Mouse (Mus musculus) heart, adult 11 months (tissue): ENCODE measurements around the gene Adam11.

Experiments
- DNase-seq: peaks from one replicate; pipeline ENCODE4 v3.0.0; 2022

The Adam11 gene

DNA sequence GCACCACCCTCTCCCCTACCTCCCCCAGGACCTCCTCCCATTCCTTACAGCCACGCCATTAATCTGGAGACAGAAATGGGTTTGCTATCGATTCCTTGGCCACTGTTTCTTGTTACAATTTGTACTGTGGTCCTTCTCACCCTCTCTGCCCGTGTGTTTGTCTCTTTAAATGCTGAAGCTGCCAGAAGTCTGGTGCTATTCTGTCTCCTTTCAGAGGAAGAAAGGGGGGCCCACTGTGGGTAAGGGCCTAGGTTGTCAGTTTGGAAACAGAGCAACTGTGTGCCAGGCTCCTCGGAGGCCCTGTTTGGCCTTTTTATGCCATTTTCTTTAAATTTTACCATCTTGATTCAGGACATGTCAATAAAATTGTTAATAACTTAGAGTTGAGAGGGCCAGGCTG is 6.8 kb upstream of the Adam11 start:
- no peak for DNase-seq

DNA sequence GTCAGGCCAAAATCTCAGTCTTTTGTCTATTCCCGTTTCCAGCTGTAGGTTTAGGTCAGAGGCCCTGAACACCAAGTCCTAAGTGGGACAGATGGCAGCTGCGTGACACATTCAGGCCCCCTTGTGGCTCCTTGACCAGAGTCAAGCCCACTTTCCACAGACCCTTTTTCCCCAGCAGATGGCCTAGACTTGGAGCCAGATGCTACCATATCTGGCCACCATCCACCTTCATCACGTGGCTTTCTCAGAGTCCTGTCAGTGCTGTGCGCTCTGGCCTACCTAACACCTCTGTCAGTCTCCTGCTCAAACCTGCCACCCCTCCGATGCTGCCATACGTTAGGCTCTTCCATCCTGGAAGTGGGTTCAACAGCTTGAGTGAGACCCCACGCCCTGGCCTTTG is 5.8 kb upstream of the Adam11 start:
- DNase-seq = no peak

DNA sequence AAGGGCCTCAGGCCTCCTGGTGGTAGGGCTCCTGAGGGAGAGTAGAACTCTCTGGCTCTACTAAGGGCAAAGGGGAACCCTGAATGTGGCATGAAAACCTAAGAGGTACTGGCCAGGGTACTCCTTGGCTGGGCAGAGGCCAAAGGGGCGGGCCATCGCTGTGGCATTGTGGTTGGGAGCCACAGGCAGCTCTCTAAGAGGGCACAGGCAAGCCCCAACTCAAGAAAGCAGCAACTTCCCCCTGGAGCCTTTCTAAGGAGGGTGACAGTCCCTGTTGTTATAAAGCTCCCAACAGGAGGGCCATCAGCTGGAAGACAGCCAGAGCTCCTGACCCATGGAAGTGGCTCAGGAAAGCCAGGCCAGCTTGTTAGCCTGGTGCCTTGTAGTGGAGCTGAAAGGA is 2.3 kb upstream of the Adam11 start:
- DNase-seq = no peak

DNA sequence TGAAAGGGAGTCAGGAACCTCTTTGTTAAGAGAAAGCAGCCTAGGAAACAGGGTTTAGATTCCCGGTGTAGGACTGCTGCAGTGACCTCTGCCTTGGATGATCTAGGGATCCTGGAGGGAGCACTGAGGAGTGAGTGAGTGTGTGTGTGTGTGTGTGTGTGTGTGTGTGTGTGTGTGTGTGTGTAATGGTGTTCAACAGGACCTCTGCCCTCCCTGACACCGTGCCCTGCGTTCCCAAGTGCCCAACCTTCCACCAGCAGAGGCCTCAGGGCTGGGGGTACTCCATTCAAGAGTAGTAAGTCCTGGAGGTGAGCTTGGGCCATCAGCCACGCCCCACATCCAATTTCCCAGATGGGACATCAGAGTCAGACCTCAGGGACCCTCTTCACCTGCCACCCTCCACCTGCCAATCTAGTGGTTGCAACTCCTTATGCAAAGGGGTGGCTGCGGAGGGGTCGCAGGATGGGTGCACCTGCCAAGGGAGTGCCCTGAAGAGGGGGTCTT is 382 bp upstream of the Adam11 start:
- DNase-seq = peak; percentile 83

DNA sequence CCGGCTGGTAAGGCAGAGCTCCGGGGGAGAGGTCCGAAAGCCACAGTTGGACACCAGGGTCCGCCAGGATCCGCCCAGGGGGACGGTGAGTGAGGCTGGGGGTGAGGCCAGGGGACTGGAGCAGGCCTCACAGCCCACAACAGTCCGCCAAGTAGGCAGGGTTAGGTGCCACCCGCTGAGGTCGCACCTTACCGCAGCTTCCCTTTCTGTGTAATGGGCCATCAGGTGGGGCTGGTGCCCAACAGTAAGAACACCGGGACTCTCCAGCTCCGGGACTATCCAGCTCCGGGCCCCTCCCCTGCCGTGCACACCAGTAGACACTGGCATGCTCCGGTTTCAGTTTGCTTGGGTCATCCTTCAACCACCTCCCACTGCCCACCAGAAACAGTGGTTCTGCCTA is 1.0 kb downstream of the Adam11 start:
- peak; percentile 87 for DNase-seq

DNA sequence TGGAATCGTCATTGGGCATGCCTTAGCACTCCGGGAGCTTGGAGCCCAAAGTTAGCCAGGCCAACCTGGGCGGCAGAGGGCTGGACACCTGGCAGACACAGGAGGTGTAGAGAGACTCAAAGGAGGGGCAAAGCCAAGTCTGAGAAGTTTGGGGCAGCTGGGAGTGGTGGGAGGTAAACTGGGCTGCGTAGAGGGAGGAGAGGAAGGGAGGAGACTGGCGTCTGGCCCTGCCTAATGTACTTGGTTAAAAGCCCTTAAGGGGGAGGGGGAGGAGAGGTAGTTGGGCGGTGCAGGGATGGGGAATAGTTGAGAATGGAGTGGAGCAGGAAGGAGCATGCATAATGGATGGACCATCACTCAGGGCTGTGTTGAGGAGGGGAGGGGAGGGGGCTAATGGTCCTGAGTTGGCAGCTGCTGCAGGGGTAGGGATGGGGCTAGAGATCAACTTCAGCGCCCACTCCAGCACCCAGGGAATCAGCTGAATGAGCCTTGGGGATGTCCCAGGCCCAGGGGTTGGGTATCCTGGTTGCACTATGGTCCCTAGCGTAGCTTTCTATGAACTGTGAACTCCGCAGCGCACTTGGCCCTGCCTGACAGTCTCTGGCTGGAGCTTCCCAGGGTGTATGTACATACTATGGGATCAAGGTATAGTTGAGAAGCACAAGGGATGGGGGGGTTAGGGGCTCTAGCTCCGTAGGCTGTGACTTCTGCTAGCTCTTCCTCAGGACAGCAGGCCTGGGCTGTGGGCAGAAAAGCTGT is 1.9 kb downstream of the Adam11 start:
- DNase-seq = peak; percentile 83

DNA sequence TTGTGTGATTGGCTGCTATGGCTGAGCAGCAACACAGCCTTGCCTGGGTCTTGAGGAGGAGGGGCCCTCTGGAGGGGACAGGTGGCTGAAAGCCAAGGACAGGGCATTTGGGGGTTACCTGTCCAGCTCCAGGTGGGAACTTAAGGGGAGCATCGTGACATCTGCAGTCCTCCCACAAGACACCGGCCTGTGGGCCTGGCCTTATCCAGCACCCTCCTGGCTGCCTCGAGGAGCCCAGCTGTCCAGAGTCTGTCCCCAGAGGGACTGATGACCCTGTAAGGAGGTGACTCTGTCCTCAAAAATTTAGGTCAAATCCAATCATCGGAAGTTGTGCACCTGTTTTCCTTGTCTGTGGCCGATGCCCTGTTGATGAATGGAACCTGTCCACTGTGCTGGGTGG is 4.2 kb downstream of the Adam11 start:
- DNase-seq = no peak

DNA sequence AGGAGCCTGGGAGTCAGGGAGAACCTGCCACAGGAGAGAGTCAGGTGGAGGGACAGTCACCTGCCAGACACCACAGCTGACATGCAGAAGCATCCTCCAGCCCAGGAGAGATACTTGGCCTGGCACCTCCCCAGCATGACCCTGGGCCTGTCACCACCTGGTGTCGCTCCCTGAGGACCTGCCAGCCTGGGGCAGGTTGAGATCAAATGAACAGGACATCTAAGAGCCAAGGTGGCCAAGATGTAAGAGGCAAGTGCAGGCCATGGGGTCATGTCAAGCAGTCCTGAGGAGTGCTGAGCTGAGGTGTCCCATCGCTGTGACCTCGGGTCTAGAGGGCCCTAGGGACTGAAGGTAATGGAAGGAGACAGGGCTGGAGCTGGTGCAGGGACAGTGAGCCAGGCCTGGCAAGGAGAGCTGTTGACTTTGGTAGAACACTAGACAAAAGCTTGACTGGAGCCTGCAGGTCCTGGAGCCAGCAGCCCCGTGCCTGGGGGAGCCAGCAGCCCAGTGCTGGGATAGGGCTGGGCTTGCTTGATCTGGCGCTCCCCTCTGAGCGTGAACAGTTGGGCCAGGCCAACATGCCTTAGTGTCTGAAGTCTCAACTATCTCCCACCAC is 5.9 kb downstream of the Adam11 start:
- DNase-seq = no peak

DNA sequence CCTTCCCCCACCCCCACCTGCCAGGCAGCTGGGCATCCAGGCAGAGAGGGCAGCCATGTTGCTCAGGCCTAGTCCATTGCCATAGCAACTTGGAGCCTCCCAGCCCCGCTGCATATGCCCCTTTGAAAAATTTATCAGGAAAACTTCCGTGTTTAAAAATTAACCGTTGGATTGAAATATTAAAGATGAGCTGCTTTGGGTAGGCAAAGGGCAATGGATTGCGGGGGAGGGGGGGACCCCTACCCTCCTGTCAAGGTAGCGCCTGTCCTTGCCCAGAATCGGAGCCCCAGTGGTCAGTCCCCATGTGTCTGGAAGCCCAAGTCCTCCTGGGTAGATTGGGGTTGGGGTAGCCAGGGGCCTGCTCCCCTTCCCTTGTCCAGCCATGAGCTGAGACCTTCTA is 7.9 kb downstream of the Adam11 start:
- no peak for DNase-seq

DNA sequence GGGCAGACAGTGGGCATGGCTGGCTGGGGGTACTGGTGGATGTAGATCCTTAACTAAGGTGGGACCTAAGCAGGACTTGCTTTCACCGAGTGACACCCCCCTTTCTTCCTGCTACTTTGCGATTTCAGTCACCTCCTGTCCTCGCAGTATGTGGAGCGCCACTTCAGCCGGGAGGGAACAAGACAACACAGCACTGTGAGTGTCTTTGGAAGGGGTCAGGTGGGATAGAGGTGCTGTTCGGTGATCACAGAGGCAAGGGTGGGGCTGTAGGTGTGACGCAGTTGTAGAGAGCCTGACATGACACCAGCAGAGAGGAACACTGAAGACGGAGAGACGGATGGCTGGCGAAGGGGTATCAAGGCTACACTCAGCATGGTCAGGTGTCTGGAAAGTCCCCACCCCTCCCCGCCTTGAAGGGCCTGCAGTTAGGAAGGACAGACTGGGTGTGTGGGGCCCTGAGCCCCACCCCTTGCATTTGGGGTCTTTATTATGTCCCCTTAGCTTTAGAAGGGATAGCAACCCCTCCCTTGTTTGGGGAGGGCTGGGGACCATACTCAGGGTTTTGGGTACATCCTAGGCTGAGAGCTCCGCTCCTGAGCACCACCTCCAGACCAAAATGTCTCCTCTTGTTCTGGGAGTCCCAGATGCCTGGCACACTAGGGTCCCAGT is 8.9 kb downstream of the Adam11 start:
- peak; percentile 86 for DNase-seq

DNA sequence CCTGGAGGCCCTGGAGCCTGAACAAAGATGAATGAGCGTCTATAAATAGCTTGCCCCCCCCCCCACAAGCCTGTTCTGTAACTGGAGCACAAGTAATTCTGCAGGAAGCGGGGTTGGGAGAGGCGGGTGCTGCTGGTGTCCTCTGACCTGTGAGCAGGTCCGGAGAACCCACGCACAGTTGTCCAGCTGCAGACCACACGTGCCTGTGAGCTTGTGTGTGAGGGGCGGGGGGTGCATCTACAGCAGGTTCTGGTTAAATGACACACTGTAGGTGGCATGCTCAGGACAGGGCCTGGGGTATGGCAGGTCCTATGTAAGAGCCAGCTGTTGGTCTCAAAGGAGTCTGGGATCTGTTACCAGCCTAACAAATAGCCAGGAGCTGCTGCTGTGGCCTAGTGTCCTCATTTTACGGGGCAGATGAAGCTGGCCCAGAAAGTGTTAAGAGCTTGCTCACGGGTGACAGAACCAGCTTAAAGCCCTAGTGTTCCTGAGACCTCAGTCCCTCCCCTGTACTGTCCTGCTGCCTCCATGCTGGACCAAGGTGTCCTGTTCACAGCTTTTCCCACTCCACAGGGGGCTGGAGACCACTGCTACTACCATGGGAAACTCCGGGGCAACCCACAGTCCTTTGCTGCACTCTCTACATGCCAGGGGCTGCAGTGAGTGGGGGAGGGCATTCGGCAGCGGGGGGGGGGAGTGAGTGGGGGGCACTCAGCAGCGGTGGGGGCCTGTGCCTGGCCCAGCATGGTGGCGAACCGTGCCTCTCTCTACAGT is 9.6 kb downstream of the Adam11 start:
- DNase-seq = peak; percentile 89

DNA sequence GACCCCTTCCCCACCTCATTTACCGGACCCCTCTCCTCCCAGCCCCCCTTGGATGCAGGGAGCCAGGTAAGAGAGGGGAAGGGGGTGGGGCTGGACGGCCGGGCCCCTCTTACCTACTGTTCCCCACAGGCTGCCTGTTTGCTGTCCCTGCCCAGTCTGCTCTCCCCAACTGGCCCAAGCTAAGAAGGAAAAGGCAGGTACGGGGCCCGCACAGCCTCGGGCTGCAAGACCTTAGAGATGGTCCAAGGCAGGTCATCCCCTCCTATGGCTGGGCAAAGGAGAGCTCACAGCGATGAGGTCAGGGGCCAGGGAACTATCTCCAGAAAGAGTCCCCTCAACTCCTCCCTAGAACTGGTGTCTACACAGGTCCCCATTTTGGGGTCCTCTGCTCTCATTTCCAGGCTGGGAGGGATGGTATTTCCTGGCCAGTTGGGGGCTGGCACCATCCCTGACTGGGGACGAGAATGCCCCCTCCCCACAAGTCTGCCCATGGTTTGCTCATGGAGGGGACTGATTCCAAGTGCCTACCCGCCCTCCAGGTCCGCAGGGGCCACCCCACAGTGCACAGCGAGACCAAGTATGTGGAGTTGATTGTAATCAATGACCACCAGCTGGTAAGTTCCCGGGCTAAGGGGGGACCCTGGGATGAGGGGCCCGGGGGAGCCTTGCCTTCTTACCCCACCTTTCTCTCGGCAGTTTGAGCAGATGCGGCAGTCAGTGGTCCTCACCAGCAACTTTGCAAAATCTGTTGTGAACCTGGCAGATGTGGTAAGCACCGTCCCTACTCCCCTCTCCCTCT is 10.9 kb downstream of the Adam11 start:
- DNase-seq = peak; percentile 73

DNA sequence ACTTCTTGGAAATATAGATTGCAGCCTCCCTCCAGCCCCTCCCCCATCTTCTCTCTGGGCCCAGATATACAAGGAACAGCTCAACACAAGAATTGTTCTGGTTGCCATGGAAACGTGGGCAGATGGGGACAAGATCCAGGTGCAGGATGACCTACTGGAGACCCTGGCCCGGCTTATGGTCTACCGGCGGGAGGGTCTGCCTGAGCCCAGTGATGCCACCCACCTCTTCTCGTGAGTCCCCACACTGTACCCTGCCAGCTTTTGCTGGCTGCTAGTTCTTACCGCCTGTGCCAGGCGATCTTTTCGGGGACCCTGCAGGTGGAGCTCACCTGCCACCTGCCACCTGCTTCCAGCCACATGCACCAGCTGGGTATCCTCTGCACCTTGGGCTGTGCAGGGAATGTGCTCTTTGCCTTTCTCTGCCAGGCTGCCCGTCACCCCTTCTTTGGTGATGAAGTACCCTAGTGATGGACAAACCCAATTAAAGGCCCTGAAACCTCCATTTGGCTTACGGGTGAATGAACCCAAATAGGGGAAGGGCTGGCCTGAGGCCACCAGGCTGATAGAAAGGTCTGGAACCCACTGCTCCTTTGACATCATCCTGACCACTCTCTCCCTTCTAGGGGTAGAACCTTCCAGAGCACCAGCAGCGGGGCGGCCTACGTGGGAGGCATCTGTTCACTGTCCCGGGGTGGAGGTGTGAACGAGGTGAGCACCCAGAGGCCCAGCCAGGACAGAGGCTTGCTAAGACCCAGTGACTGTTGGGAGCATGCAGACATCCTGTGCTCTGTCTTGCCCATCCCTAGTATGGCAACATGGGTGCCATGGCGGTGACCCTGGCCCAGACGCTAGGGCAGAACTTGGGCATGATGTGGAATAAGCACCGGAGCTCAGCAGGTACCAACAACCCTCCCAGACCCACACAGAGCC is 11.8 kb downstream of the Adam11 start:
- DNase-seq = peak; percentile 92

DNA sequence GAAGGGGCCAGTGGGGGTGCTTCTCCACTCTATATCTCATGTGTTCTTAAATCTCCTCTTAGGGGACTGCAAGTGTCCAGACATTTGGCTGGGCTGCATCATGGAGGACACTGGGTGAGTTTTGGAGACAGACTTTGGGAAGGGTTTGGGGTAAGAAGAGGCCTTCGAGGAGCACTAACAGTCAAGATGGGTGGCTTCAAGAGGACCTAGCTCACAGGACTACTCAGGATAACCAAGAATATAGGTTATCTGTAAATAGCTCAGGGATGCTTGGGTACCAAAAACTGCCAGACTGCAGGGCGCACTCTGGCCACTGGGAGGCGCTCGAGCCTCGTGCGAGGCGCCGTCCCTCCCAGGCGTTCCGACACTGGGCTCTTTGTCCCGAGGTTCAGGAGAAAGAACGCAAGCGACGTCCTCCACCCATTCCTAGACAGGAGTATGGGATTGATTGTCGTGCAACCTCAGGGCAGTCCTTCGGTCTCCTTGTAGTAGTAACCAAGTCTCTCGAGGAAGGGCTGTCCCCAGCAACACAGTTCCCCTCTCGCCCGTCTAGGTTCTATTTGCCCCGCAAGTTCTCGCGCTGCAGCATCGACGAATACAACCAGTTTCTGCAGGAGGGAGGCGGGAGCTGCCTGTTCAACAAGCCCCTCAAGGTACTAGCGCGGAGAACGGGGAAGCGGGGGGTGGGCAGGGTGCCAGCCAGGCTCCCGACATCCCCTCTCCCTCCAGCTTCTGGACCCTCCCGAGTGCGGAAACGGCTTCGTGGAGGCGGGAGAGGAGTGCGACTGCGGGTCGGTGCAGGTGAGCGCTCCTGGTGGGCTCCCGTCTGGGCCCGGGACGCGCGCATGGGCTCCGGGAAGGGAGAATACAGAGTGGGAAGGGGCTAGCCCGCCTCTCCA is 12.7 kb downstream of the Adam11 start:
- DNase-seq = peak; percentile 97

DNA sequence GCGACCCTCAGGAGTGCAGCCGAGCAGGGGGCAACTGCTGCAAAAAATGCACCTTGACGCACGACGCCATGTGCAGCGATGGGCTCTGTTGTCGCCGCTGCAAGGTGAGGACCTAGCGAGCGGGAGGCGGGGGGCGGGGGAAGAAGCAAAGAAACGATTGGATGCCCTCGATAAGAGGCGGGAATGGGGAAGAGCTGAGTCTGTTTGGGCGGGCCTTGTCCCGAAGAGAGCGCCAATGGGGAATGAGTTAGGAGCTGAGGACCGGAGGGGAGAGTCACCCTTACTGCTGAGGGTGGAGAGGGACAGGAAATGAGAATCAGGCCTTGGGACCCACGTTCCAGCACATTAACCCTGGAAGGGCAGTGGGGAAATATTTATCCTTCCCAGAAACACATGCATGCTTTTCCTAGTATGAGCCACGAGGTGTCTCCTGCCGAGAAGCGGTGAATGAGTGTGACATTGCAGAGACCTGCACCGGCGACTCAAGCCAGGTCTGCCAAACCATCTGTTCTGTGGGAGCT is 13.4 kb downstream of the Adam11 start:
- peak; percentile 99 for DNase-seq

DNA sequence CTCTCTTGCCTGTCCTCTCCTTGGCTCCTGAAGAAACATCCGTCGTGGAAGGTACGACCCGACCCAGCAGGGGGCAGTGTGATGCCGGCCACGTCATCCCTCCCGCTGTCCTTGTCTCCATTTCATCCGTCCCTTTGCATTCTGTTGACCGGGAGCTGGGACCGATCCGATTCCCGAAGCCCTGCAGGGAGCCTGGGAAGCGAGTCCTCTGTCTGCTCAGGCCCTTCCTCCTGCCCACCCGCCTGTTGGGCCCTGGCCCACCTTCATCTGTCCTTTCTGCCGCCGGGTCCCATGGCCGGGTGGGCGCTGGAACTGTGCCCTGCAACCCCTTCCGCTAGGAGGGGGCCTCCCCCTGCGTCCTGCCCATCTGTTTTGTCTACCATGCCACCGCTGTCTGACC is 16.4 kb downstream of the Adam11 start:
- DNase-seq = peak; percentile 97

DNA sequence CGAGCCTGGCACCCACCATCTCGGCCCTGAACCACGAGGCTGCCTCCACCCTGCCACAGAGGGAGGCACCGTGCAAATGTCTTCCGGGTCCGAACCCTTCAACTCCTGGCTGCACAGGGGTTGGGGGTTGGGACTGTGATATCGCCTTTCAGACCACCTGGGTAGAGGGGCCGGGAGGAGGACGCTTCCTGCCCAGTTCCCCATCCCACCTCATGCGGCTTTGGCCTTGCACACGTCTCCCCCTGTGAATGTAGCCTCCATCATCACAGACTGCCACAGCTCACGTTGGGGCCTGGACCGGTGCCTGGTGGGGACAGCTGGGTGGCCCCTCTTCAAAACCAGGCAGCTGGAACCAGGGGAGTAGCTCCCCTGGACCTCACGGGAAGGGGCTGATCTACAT is 16.9 kb downstream of the Adam11 start:
- no peak for DNase-seq

DNA sequence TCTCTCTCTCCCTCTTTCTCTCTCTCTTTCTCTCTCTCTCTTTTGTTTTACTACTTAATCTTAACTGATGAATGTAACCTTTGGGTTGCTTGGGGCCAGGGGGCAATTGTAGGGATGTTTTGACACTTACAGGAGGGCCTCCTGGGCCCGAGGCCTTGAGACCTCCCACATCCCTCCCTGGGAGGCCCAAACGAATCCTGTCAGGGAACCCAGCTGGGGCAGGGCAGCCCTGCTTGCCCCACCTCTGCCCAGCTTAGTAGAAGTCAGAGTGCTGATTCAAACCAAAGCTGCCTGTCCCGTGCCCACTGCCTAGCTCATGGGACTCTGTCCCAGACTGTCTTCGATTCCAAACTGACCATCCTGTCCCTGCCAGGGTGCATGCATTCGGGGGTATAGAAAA is 17.4 kb downstream of the Adam11 start:
- DNase-seq = peak; percentile 85

DNA sequence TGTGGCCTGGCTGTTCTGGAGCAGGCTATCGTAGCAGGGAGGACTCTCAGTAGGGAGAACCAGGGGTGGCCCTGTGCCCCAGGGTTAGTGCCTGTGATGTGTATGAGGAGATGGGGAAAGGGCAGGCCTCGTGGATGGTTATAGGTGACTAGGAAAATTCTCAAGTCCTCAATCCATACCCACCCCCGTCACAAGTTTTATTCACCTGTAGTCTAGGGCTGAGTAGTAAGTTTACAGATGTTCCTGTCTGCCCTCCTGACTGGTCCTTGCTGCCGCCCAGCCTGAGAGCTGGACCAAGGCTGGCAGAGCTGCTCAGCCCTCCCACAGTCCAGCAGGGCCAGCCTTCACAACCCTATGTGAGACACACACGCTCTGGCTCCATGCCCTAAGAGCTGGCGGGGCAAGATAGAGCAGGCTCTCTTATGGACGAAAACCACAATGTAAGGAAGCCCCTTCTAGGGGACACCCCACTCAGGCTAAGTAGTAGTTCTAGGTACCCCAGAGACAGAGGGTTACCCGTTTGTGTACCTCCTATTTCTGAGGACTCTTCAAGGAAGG is 17.9 kb downstream of the Adam11 start:
- peak; percentile 88 for DNase-seq

DNA sequence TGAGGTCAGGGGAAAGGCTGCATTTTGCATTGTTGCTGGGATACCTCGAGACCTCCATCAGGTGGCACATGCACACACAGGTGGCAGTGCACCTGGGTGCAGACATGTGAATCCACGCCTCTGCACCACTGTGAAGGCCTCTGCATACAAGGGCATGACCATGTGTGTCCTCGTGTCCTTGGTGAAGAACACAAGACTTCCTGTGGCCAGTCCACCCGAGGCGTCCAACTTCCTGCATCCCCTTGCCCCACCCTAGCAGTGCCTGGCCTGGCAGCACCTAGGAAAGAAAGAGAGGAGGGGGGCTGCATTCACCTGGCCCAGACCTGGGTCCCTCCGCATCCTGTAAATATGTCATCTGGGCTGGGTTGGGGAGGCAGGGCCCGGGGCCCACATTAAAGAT is 18.6 kb downstream of the Adam11 start:
- peak; percentile 96 for DNase-seq
